ENCODE assay signal across 15 mouse cellular contexts in the genomic region with DNA sequence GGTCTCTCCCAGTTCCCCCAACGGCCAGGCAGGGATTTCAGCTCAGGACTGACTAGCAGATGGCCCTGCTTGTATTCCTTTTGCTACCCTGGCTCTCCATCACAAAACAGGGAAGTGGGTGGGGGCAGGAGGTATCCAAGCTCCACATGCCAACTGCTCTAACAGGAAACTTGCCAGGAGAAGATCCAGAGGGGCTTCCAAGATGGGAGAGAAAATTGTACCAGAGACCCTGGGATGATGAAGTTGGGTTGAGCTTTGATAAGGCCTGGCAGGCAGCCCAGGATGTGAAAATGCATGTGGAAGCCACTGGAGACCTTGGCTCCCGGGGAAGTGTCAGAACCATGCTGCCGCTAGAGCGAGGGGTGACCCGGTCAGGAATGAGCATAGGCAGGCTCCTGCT. TPM values are rescaled to one million over a fixed set of nuclear protein-coding genes. Genes with fewer than 3 reads are reported as not detected.
DNase-seq lines count a peak whose midpoint lies in the region; ATAC-seq and TF ChIP-seq lines count a peak whose summit lies in the region.
"Had no signal": no experiment of that assay in that cellular context is flagged by ENCODE, and none has a peak within 500 bp of the region (broad histone marks: within the 10 kb centered on the region; RNA-seq: fewer than 3 reads in every experiment).

No protein-coding gene starts in this region.

- peaks cover 16% of the 10 kb centered on the region for H3K4me1 ChIP-seq in forebrain, embryonic 11.5 days (replicated peaks; ENCODE audit: control insufficient read depth, insufficient read depth, low read length)
- H3K4me1 ChIP-seq in forebrain, embryonic 16.5 days (replicated peaks; ENCODE audit: control insufficient read depth, insufficient read depth, low read length): peaks cover 15% of the 10 kb centered on the region
- peaks cover 19% of the 10 kb centered on the region for H3K4me1 ChIP-seq in kidney, embryonic 16.5 days (ENCODE audit: insufficient read depth, low read length)

- 65% methylated on average over 5 of the region's 5 CpGs for WGBS in forebrain, embryonic 11.5 days
- 44% methylated on average over 5 of the region's 5 CpGs for WGBS in forebrain, embryonic 16.5 days
- WGBS in kidney, embryonic 16.5 days: 40% methylated on average over 5 of the region's 5 CpGs

- H3K9ac ChIP-seq in forebrain, embryonic 11.5 days (ENCODE audit: low read length): peak overlapping the region; percentile 5; the same call in 1 of the 2 replicates
- no peak overlapping the region for H3K9ac ChIP-seq in forebrain, embryonic 16.5 days (replicated peaks; ENCODE audit: low read depth, low read length)
- H3K9ac ChIP-seq in kidney, embryonic 16.5 days (replicated peaks; ENCODE audit: low read length): no peak overlapping the region

- H3K36me3 ChIP-seq in forebrain, embryonic 11.5 days (ENCODE audit: control insufficient read depth, insufficient read depth, low read length): no peaks in the 10 kb centered on the region
- no peaks in the 10 kb centered on the region for H3K36me3 ChIP-seq in forebrain, embryonic 16.5 days (ENCODE audit: control insufficient read depth, insufficient read depth)
- H3K36me3 ChIP-seq in kidney, embryonic 16.5 days (ENCODE audit: insufficient read depth, low read length): no peaks in the 10 kb centered on the region
- H3K36me3 ChIP-seq: G1E had no signal

- ATAC-seq in forebrain, embryonic 11.5 days (replicated peaks; ENCODE audit: low FRiP score): no peak
- ATAC-seq in forebrain, embryonic 16.5 days: no peak
- no peak for ATAC-seq in kidney, embryonic 16.5 days (ENCODE audit: low FRiP score, low TSS enrichment)

- no peak overlapping the region for H3K4me2 ChIP-seq in forebrain, embryonic 11.5 days (ENCODE audit: low read depth, low read length, severe bottlenecking)
- H3K4me2 ChIP-seq in forebrain, embryonic 16.5 days (ENCODE audit: low read length): no peak overlapping the region
- H3K4me2 ChIP-seq in kidney, embryonic 16.5 days (replicated peaks; ENCODE audit: low read depth, low read length): no peak overlapping the region

- TF ChIP-seq CTCF in brain, embryonic 14.5 days (IDR thresholded peaks at IDR 0.05; ENCODE audit: borderline replicate concordance, extremely low read depth, insufficient read depth, insufficient read length): no peak

- H3K4me3 ChIP-seq in forebrain, embryonic 11.5 days (ENCODE audit: low read depth, low read length): no peak overlapping the region
- no peak overlapping the region for H3K4me3 ChIP-seq in forebrain, embryonic 16.5 days (replicated peaks; ENCODE audit: low read length)
- H3K4me3 ChIP-seq in kidney, embryonic 16.5 days (ENCODE audit: low read length): no peak overlapping the region
- H3K4me3 ChIP-seq: myocyte had no signal

- no peak overlapping the region for H3K27ac ChIP-seq in forebrain, embryonic 11.5 days (ENCODE audit: low read depth, low read length)
- H3K27ac ChIP-seq in forebrain, embryonic 16.5 days (ENCODE audit: low read length): no peak overlapping the region
- H3K27ac ChIP-seq in kidney, embryonic 16.5 days (ENCODE audit: low read length): 0 out of 2 replicates have a peak overlapping the region, but pooled peaks have one; percentile 12
- H3K27ac ChIP-seq: stomach, postnatal 0 days had no signal

- DNase-seq in forebrain, embryonic 11.5 days (ENCODE audit: low spot score): no peak
- DNase-seq in kidney, postnatal 36 days: no peak
- DNase-seq in adrenal gland, adult 18-20 months (ENCODE audit: low spot score in 2 of 2): peak; percentile 36 to 46
- peak; percentile 68 for DNase-seq in brain, embryonic 14.5 days (ENCODE audit: low read depth)
- no peak for DNase-seq in spleen, adult 12 weeks (ENCODE audit: low spot score)
- no peak for DNase-seq in B cell, adult 2 months
- DNase-seq: kidney, postnatal 14 days; thymus, postnatal 4 days had no signal

- no peaks in the 10 kb centered on the region for H3K9me3 ChIP-seq in forebrain, embryonic 11.5 days (ENCODE audit: control insufficient read depth, low read length)
- no peaks in the 10 kb centered on the region for H3K9me3 ChIP-seq in forebrain, embryonic 16.5 days (ENCODE audit: control insufficient read depth, low read length)
- H3K9me3 ChIP-seq in kidney, embryonic 16.5 days (ENCODE audit: low read length): no peaks in the 10 kb centered on the region
- H3K9me3 ChIP-seq: G1E had no signal

- no peak for TF ChIP-seq POLR2A in brain, embryonic 14.5 days (IDR thresholded peaks at IDR 0.05; ENCODE audit: borderline replicate concordance, extremely low read depth, insufficient read depth, insufficient read length, poor library complexity, severe bottlenecking)

- H3K27me3 ChIP-seq in forebrain, embryonic 11.5 days (ENCODE audit: control insufficient read depth, insufficient read depth, low read length): no peaks in the 10 kb centered on the region
- H3K27me3 ChIP-seq in forebrain, embryonic 16.5 days (replicated peaks; ENCODE audit: control insufficient read depth, insufficient read depth, low read length): no peaks in the 10 kb centered on the region
- no peaks in the 10 kb centered on the region for H3K27me3 ChIP-seq in kidney, embryonic 16.5 days (ENCODE audit: insufficient read depth, low read length)

RNA-seq across cellular contexts. Expression of a gene that starts 5.7 kb away (rescaled TPM):
- polyA plus RNA-seq in forebrain, embryonic 11.5 days (2014; fragmentation: Nextera tagmentation; extraction: Ambion mirVana): 10.5 and 12.4 TPM in 2 replicates
- 4.7 and 4.9 TPM in 2 replicates for polyA plus RNA-seq in forebrain, embryonic 16.5 days (2015; fragmentation: Nextera tagmentation; extraction: Ambion mirVana)
- 18.6 and 19.9 TPM in 2 replicates for polyA plus RNA-seq in kidney, embryonic 16.5 days (2015; fragmentation: Nextera tagmentation; extraction: Ambion mirVana)
- total RNA-seq in adrenal gland, adult 18-20 months (2021): 1 to 10 TPM; 4.8 to 9.3 TPM
- polyA plus RNA-seq in brain, embryonic 14.5 days (2012; rRNA removed): 18.5 and 26.5 TPM in 2 replicates
- total RNA-seq: granulocyte monocyte progenitor cell, adult 5-6 weeks had no signal
- polyA plus RNA-seq: G1E had no signal

RNA-seq across cellular contexts. Expression of a gene that starts 40.7 kb away (rescaled TPM):
- polyA plus RNA-seq in forebrain, embryonic 11.5 days (2014; fragmentation: Nextera tagmentation; extraction: Ambion mirVana): 37.8 and 40.2 TPM in 2 replicates
- 34.4 and 40.3 TPM in 2 replicates for polyA plus RNA-seq in forebrain, embryonic 16.5 days (2015; fragmentation: Nextera tagmentation; extraction: Ambion mirVana)
- 38.2 and 40.4 TPM in 2 replicates for polyA plus RNA-seq in kidney, embryonic 16.5 days (2015; fragmentation: Nextera tagmentation; extraction: Ambion mirVana)
- total RNA-seq in adrenal gland, adult 18-20 months (2021): 10 to 100 TPM; 36.1 to 36.5 TPM
- 85.2 and 111 TPM in 2 replicates for polyA plus RNA-seq in brain, embryonic 14.5 days (2012; rRNA removed)

RNA-seq across cellular contexts. Expression of a gene that starts 55.8 kb away (rescaled TPM):
- polyA plus RNA-seq in forebrain, embryonic 11.5 days (2014; fragmentation: Nextera tagmentation; extraction: Ambion mirVana): 0.39 and 1.0 TPM in 2 replicates
- polyA plus RNA-seq in forebrain, embryonic 16.5 days (2015; fragmentation: Nextera tagmentation; extraction: Ambion mirVana): 1.7 and 1.8 TPM in 2 replicates
- 6.4 and 7.6 TPM in 2 replicates for polyA plus RNA-seq in kidney, embryonic 16.5 days (2015; fragmentation: Nextera tagmentation; extraction: Ambion mirVana)
- total RNA-seq in adrenal gland, adult 18-20 months (2021): not detected
- 2.4 and 2.8 TPM in 2 replicates for polyA plus RNA-seq in brain, embryonic 14.5 days (2012; rRNA removed)
- total RNA-seq: G1E had no signal
- polyA plus RNA-seq: C2C12, G1E, myocyte had no signal

Comparison
In these comparisons a context has a peak if more than half of its experiments do, and no peak if none do; other contexts are left out.
1. DNase-seq: peak in adrenal gland, adult 18-20 months (2 of 2) and brain, embryonic 14.5 days (single experiment); none in forebrain, embryonic 11.5 days (single experiment), kidney, postnatal 36 days (0 of 2), spleen, adult 12 weeks (single experiment) and B cell, adult 2 months (0 of 2).